Mouse (Mus musculus) R1 (cell line): ENCODE measurements around the gene Igfbp4.
A peak's percentile ranks its signal among the peaks of the same experiment; 100 is the strongest.

Experiments used
- DNase-seq: peaks from one replicate; pipeline ENCODE4 v3.0.0-alpha.2; 2018; ENCODE audit warnings: low read depth, low spot score

The Igfbp4 gene

GRCm38 (mm10) chr11:99041841-99042780 lies 1.1 kb downstream of the Igfbp4 start:
- no peak for DNase-seq

- no peak for DNase-seq
These were observed 1.9 kb downstream of the Igfbp4 start for GRCm38 (mm10) chr11:99042834-99043431.

- DNase-seq: no peak
These were observed 2.6 kb downstream of the Igfbp4 start for GRCm38 (mm10) chr11:99043632-99044031.

- no peak for DNase-seq
These were observed 3.3 kb downstream of the Igfbp4 start for GRCm38 (mm10) chr11:99044306-99044705.

- no peak for DNase-seq
These were observed 4.3 kb downstream of the Igfbp4 start for GRCm38 (mm10) chr11:99045159-99045889.

GRCm38 (mm10) chr11:99047120-99047519 lies 6.1 kb downstream of the Igfbp4 start:
- DNase-seq: no peak

- no peak for DNase-seq
These were observed 6.6 kb downstream of the Igfbp4 start for GRCm38 (mm10) chr11:99047643-99048042.

- DNase-seq: no peak
These were observed 14.1 kb downstream of the Igfbp4 start for GRCm38 (mm10) chr11:99055143-99055542.

- no peak for DNase-seq
These were observed 14.8 kb downstream of the Igfbp4 start for GRCm38 (mm10) chr11:99055571-99056452.

- DNase-seq: no peak
These were observed 19.4 kb downstream of the Igfbp4 start for GRCm38 (mm10) chr11:99060435-99060834.

- no peak for DNase-seq
These were observed 21.6 kb downstream of the Igfbp4 start for GRCm38 (mm10) chr11:99062661-99063060.

- no peak for DNase-seq
These were observed 22.5 kb downstream of the Igfbp4 start for GRCm38 (mm10) chr11:99063406-99064131.

- DNase-seq: peak; percentile 61
These were observed 24.3 kb downstream of the Igfbp4 start for GRCm38 (mm10) chr11:99065353-99065752.

- peak; percentile 86 for DNase-seq
These were observed 24.9 kb downstream of the Igfbp4 start for GRCm38 (mm10) chr11:99065979-99066378.

- no peak for DNase-seq
These were observed 26.5 kb downstream of the Igfbp4 start for GRCm38 (mm10) chr11:99067591-99067990.

- DNase-seq: no peak
These were observed 27.4 kb downstream of the Igfbp4 start for GRCm38 (mm10) chr11:99068455-99068854.

GRCm38 (mm10) chr11:99071866-99072265 lies 30.8 kb downstream of the Igfbp4 start:
- no peak for DNase-seq

GRCm38 (mm10) chr11:99073781-99074180 lies 32.7 kb downstream of the Igfbp4 start:
- no peak for DNase-seq

- peak; percentile 42 for DNase-seq
These were observed 35.8 kb downstream of the Igfbp4 start for GRCm38 (mm10) chr11:99076744-99077319.

- no peak for DNase-seq
These were observed 36.8 kb downstream of the Igfbp4 start for GRCm38 (mm10) chr11:99077869-99078268.
